Mouse (Mus musculus) layer of hippocampus, postnatal 14 days (tissue): Measurements from ENCODE around the gene Arnt2. TPM values are rescaled to one million over a fixed set of nuclear protein-coding genes. Genes with fewer than 3 reads are reported as not detected.

Experiments
- DNase-seq, 2 experiments: peaks; one replicate each; pipeline ENCODE4 v3.0.0; 2021 to 2022; ENCODE audit warnings: low spot score in 2 of 2, mixed read lengths in 1 of 2
- total RNA-seq, 2 experiments: library from RNA; stranded (reverse); gene quantifications; 2 replicates each; pipeline ENCODE4 v1.2.3; 2021

The Arnt2 gene
- total RNA-seq, 2 experiments from 2014 or later = 149 to 171 TPM

- DNase-seq = no peak
These were observed 60.0 kb downstream of the Arnt2 start for GRCm38 (mm10) chr7:84349976-84350375.

GRCm38 (mm10) chr7:84348145-84348911 is 61.6 kb downstream of the Arnt2 start:
- no peak for DNase-seq

GRCm38 (mm10) chr7:84343160-84343559 is 66.8 kb downstream of the Arnt2 start:
- DNase-seq = no peak

GRCm38 (mm10) chr7:84341001-84341400 is 69.0 kb downstream of the Arnt2 start:
- no peak for DNase-seq

- DNase-seq = no peak
These were observed 70.8 kb downstream of the Arnt2 start for GRCm38 (mm10) chr7:84339186-84339585.

GRCm38 (mm10) chr7:84337768-84338167 is 72.2 kb downstream of the Arnt2 start:
- DNase-seq = no peak

GRCm38 (mm10) chr7:84336907-84337306 is 73.1 kb downstream of the Arnt2 start:
- no peak for DNase-seq

GRCm38 (mm10) chr7:84336580-84336886 is 73.4 kb downstream of the Arnt2 start:
- DNase-seq = no peak

- peak in 1 of 2 experiments; percentile 45 for DNase-seq
These were observed 74.0 kb downstream of the Arnt2 start for GRCm38 (mm10) chr7:84335766-84336579.

GRCm38 (mm10) chr7:84333996-84334395 is 76.0 kb downstream of the Arnt2 start:
- no peak for DNase-seq

- DNase-seq = no peak
These were observed 77.4 kb downstream of the Arnt2 start for GRCm38 (mm10) chr7:84332295-84333168.

- no peak for DNase-seq
These were observed 80.8 kb downstream of the Arnt2 start for GRCm38 (mm10) chr7:84329174-84329583.

- peak; percentile 58 to 66 for DNase-seq
These were observed 81.2 kb downstream of the Arnt2 start for GRCm38 (mm10) chr7:84328770-84329169.

GRCm38 (mm10) chr7:84325570-84326328 is 84.2 kb downstream of the Arnt2 start:
- no peak for DNase-seq

GRCm38 (mm10) chr7:84321542-84321941 is 88.4 kb downstream of the Arnt2 start:
- no peak for DNase-seq

GRCm38 (mm10) chr7:84315353-84316003 is 94.5 kb downstream of the Arnt2 start:
- no peak for DNase-seq

- DNase-seq = no peak
These were observed 95.2 kb downstream of the Arnt2 start for GRCm38 (mm10) chr7:84314742-84315141.

GRCm38 (mm10) chr7:84311624-84312023 is 98.4 kb downstream of the Arnt2 start:
- no peak for DNase-seq

- DNase-seq = no peak
These were observed 99.1 kb downstream of the Arnt2 start for GRCm38 (mm10) chr7:84310909-84311311.

GRCm38 (mm10) chr7:84307329-84307925 is 102.5 kb downstream of the Arnt2 start:
- no peak for DNase-seq
